Mouse (Mus musculus) MEL (cell line): ENCODE results near the gene Ado. TPM values are rescaled to one million over a fixed set of nuclear protein-coding genes. Genes with fewer than 3 reads are reported as not detected.

Experiments
- DNase-seq: peaks from one replicate; pipeline ENCODE4 v3.0.0; 2011; ENCODE audit warnings: low read depth, low spot score
- H3K27ac ChIP-seq: 2 replicates; pipeline ENCODE4 v1.5.1; 2012; ENCODE audit warnings: low read depth, mild to moderate bottlenecking, control low read depth, low read length, moderate library complexity; ENCODE audit not compliant: control insufficient read depth
- H3K27me3 ChIP-seq, 2 experiments: fragments of 150-350 bp in 1 of 2; sonication (generic) in 1 of 2; 2 replicates each; pipeline ENCODE4 v1.6.1; 2012; ENCODE audit warnings: low read length in 2 of 2, mild to moderate bottlenecking in 2 of 2, improper control_type of control experiment in 1 of 2, moderate library complexity in 1 of 2; ENCODE audit not compliant: insufficient read depth in 2 of 2, control insufficient read depth in 1 of 2
- H3K36me3 ChIP-seq, 2 experiments: 2 replicates each; pipeline ENCODE4 v1.6.1; 2012 to 2014; ENCODE audit warnings: low read length in 2 of 2, improper control_type of control experiment in 1 of 2, inconsistent platforms in 1 of 2, mild to moderate bottlenecking in 1 of 2; ENCODE audit not compliant: insufficient read depth in 2 of 2, control insufficient read depth in 1 of 2
- H3K4me1 ChIP-seq, 2 experiments: fragments of 150-350 bp in 1 of 2; sonication (generic) in 1 of 2; 2 replicates each; pipeline ENCODE4 v1.6.1; 2012; ENCODE audit warnings: low read length in 2 of 2, improper control_type of control experiment in 1 of 2, mild to moderate bottlenecking in 1 of 2; ENCODE audit not compliant: insufficient read depth in 2 of 2, control insufficient read depth in 1 of 2
- H3K4me3 ChIP-seq, 2 experiments: fragments of 150-350 bp in 1 of 2; sonication (generic) in 1 of 2; 2 replicates each; pipeline ENCODE4 v1.5.1; 2012; ENCODE audit warnings: low read depth in 2 of 2, low read length in 2 of 2, mild to moderate bottlenecking in 2 of 2, moderate library complexity in 2 of 2, control low read depth in 1 of 2, improper control_type of control experiment in 1 of 2; ENCODE audit not compliant: control insufficient read depth in 1 of 2, insufficient read depth in 1 of 2
- H3K79me2 ChIP-seq: 2 replicates; pipeline ENCODE4 v1.6.1; 2012; ENCODE audit warnings: mild to moderate bottlenecking, low read length, moderate library complexity; ENCODE audit not compliant: control insufficient read depth, poor library complexity, insufficient read depth
- H3K9ac ChIP-seq: 2 replicates; pipeline ENCODE4 v1.6.1; 2012; ENCODE audit warnings: low read depth, mild to moderate bottlenecking, control low read depth, low read length, moderate library complexity; ENCODE audit not compliant: control insufficient read depth, poor library complexity, severe bottlenecking
- H3K9me3 ChIP-seq: fragments of 150-350 bp; sonication (generic); replicated peaks from 2 replicates; pipeline ENCODE4 v1.6.1; 2012; ENCODE audit warnings: mild to moderate bottlenecking, low read length, improper control_type of control experiment, moderate library complexity; ENCODE audit not compliant: insufficient read depth
- CTCF ChIP-seq, 3 experiments: IDR thresholded peaks in 2 of 3; conservative IDR thresholded peaks in 1 of 3; 2 replicates each; pipeline ENCODE4 v1.5.1; 2011 to 2012; ENCODE audit warnings: low read length in 3 of 3, low read depth in 2 of 3, mild to moderate bottlenecking in 2 of 3, improper control_type of control experiment in 1 of 3, inconsistent platforms in 1 of 3, mixed read lengths in 1 of 3, moderate library complexity in 1 of 3; ENCODE audit not compliant: control insufficient read depth in 1 of 3, insufficient read depth in 1 of 3, poor library complexity in 1 of 3, severe bottlenecking in 1 of 3
- E2F4 ChIP-seq: IDR thresholded peaks from 2 replicates; pipeline ENCODE4 v1.6.1; 2011; ENCODE audit warnings: low read depth, low read length, improper control_type of control experiment, borderline replicate concordance
- ELF1 ChIP-seq: IDR thresholded peaks from 2 replicates; pipeline ENCODE4 v1.6.1; 2014; ENCODE audit warnings: low read depth, mild to moderate bottlenecking, inconsistent platforms, low read length, improper control_type of control experiment, moderate library complexity
- EP300 ChIP-seq, 2 experiments: IDR thresholded peaks; 2 replicates each; pipeline ENCODE4 v1.6.1; 2011; ENCODE audit warnings: improper control_type of control experiment in 2 of 2, low read length in 2 of 2, low read depth in 1 of 2, mild to moderate bottlenecking in 1 of 2
- GABPA ChIP-seq: IDR thresholded peaks from 2 replicates; pipeline ENCODE4 v1.6.1; 2012; ENCODE audit warnings: low read depth, mild to moderate bottlenecking, inconsistent platforms, low read length, improper control_type of control experiment, moderate library complexity
- GATA1 ChIP-seq: IDR thresholded peaks from 2 replicates; pipeline ENCODE4 v1.6.1; 2011; ENCODE audit warnings: low read depth, low read length, improper control_type of control experiment
- JUND ChIP-seq: IDR thresholded peaks from 2 replicates; pipeline ENCODE4 v1.6.1; 2011; ENCODE audit warnings: low read depth, mild to moderate bottlenecking, improper control_type of control experiment, low read length
- KAT2A ChIP-seq: conservative IDR thresholded peaks from 2 replicates; pipeline ENCODE4 v1.6.1; 2012; ENCODE audit warnings: low read depth, low read length, improper control_type of control experiment, inconsistent platforms
- MAFK ChIP-seq: IDR thresholded peaks from 2 replicates; pipeline ENCODE4 v1.6.1; 2011; ENCODE audit warnings: low read depth, mild to moderate bottlenecking, low read length, improper control_type of control experiment, borderline replicate concordance
- MAX ChIP-seq: IDR thresholded peaks from 2 replicates; pipeline ENCODE4 v1.6.1; 2011; ENCODE audit warnings: low read length, improper control_type of control experiment
- MYB ChIP-seq: IDR thresholded peaks from 2 replicates; pipeline ENCODE4 v1.6.1; 2011; ENCODE audit warnings: mild to moderate bottlenecking, low read depth, low read length, improper control_type of control experiment
- NRF1 ChIP-seq: IDR thresholded peaks from 2 replicates; pipeline ENCODE4 v1.6.1; 2014; ENCODE audit warnings: low read depth, mild to moderate bottlenecking, inconsistent platforms, low read length, improper control_type of control experiment, moderate library complexity; ENCODE audit not compliant: poor library complexity, insufficient read depth, severe bottlenecking
- SMC3 ChIP-seq: IDR thresholded peaks from 2 replicates; pipeline ENCODE4 v1.6.1; 2011; ENCODE audit warnings: low read depth, low read length, improper control_type of control experiment
- UBTF ChIP-seq: IDR thresholded peaks from 2 replicates; pipeline ENCODE4 v1.6.1; 2012; ENCODE audit warnings: low read depth, mild to moderate bottlenecking, inconsistent platforms, low read length, improper control_type of control experiment, moderate library complexity, borderline replicate concordance; ENCODE audit not compliant: insufficient read depth
- USF2 ChIP-seq, 2 experiments: IDR thresholded peaks; 2 replicates each; pipeline ENCODE4 v1.6.1; 2011 to 2012; ENCODE audit warnings: improper control_type of control experiment in 2 of 2, low read length in 2 of 2, borderline replicate concordance in 1 of 2, inconsistent platforms in 1 of 2, low read depth in 1 of 2, mild to moderate bottlenecking in 1 of 2; ENCODE audit not compliant: insufficient read depth in 1 of 2
- ZC3H11A ChIP-seq: IDR thresholded peaks from 2 replicates; pipeline ENCODE4 v1.6.1; 2012; ENCODE audit warnings: low read depth, mild to moderate bottlenecking, inconsistent platforms, low read length, improper control_type of control experiment
- ZKSCAN1 ChIP-seq: IDR thresholded peaks from 2 replicates; pipeline ENCODE4 v1.6.1; 2012; ENCODE audit warnings: low read depth, mild to moderate bottlenecking, inconsistent platforms, low read length, improper control_type of control experiment, moderate library complexity
- ZMIZ1 ChIP-seq: IDR thresholded peaks from 2 replicates; pipeline ENCODE4 v1.6.1; 2012; ENCODE audit warnings: low read depth, mild to moderate bottlenecking, inconsistent platforms, low read length, improper control_type of control experiment, moderate library complexity
- ZNF384 ChIP-seq: IDR thresholded peaks from 2 replicates; pipeline ENCODE4 v1.6.1; 2012; ENCODE audit warnings: low read depth, mild to moderate bottlenecking, inconsistent platforms, low read length, improper control_type of control experiment
- polyA plus RNA-seq, 2 experiments: library from polyadenylated mRNA; stranded (reverse) in 1 of 2; unstranded in 1 of 2; fragments of >175 nt in 1 of 2; fragments of >200 nt in 1 of 2; gene quantifications; 2 replicates each; pipeline versions ENCODE4 v1.2.1 to v1.2.4; 2012; ENCODE audit warnings: low replicate concordance in 2 of 2, low read depth in 1 of 2; ENCODE audit not compliant: insufficient read length in 2 of 2, insufficient read depth in 1 of 2, missing spikeins in 1 of 2
- total RNA-seq: library from RNA; depleted of rRNA; stranded (reverse); fragments of 300-350 nt; gene quantifications from 2 replicates; pipeline ENCODE4 v1.2.3, GENCODE M21; 2012

The Ado gene
- total and polyA plus RNA-seq, 3 experiments, result 16.9 to 86.9 (median 19.3) TPM

- TF ChIP-seq NRF1 (peak; percentile 35; the same call in 1 of the 2 replicates), CTCF (IDR thresholded peaks at IDR 0.05 in 2 of 3, conservative IDR thresholded peaks at IDR 0.05 in 1 of 3; ENCODE audit: control insufficient read depth in 1 of 3, insufficient read depth in 1 of 3, low read depth in 2 of 3, low read length in 3 of 3, poor library complexity in 1 of 3, severe bottlenecking in 1 of 3) (no peak), E2F4 (no peak), ZKSCAN1 (no peak), MAFK (no peak), MYB (no peak), KAT2A (peak; percentile 84), UBTF (no peak), MAX (peak; percentile 73), EP300 (IDR thresholded peaks at IDR 0.05; ENCODE audit: low read depth in 1 of 2, low read length in 2 of 2) (peak in 1 of 2 experiments; percentile 35; a peak in 1 of 4 replicates), JUND (peak; percentile 53; the same call in 1 of the 2 replicates), GABPA (no peak), GATA1 (peak; percentile 43; the same call in 1 of the 2 replicates), ZMIZ1 (no peak), SMC3 (no peak), ZC3H11A (no peak), ELF1 (peak; percentile 43), USF2 (IDR thresholded peaks at IDR 0.05; ENCODE audit: borderline replicate concordance in 1 of 2, insufficient read depth in 1 of 2, low read depth in 1 of 2, low read length in 2 of 2) (peak in 1 of 2 experiments; percentile 65; a peak in 2 of 4 replicates)
- TF ChIP-seq, all 39 proteins: peak for 17
These were observed 11.4 kb downstream of the Ado start (continued) for GRCm38 (mm10) chr10:67537151-67537994.

GRCm38 (mm10) chr10:67536621-67537141, 12.1 kb downstream of the Ado start:
- Histone ChIP-seq H3K4me3 (peak overlapping the region; percentile 60 to 80), H3K9ac (peak overlapping the region; percentile 55), H3K79me2 (no peaks in the 10 kb centered on the region), H3K27me3 (no peaks in the 10 kb centered on the region), H3K4me1 (peaks cover 0 to 3% of the 10 kb centered on the region in 2 experiments; a peak in 1 of 4 replicates), H3K9me3 (no peaks in the 10 kb centered on the region), H3K27ac (peak overlapping the region; percentile 62), H3K36me3 (no peaks in the 10 kb centered on the region)
- no peak for TF ChIP-seq ZNF384
- TF ChIP-seq NRF1, result 0 out of 2 replicates have a peak, but pooled peaks have one; percentile 7
- peak; percentile 63 for DNase-seq
